Mouse (Mus musculus): ENCODE results near the gene Ptges.

Ptges gene

GRCm38 (mm10) chr2:30845152-30846070 is 84.3 kb downstream of the Ptges start:
- peak in 1 of 2 experiments; percentile 34 for DNase-seq

GRCm38 (mm10) chr2:30842615-30843014 is 87.0 kb downstream of the Ptges start:
- no peak for DNase-seq

Measured in cerebellum, postnatal 10 days (tissue).